In the genomic region with DNA sequence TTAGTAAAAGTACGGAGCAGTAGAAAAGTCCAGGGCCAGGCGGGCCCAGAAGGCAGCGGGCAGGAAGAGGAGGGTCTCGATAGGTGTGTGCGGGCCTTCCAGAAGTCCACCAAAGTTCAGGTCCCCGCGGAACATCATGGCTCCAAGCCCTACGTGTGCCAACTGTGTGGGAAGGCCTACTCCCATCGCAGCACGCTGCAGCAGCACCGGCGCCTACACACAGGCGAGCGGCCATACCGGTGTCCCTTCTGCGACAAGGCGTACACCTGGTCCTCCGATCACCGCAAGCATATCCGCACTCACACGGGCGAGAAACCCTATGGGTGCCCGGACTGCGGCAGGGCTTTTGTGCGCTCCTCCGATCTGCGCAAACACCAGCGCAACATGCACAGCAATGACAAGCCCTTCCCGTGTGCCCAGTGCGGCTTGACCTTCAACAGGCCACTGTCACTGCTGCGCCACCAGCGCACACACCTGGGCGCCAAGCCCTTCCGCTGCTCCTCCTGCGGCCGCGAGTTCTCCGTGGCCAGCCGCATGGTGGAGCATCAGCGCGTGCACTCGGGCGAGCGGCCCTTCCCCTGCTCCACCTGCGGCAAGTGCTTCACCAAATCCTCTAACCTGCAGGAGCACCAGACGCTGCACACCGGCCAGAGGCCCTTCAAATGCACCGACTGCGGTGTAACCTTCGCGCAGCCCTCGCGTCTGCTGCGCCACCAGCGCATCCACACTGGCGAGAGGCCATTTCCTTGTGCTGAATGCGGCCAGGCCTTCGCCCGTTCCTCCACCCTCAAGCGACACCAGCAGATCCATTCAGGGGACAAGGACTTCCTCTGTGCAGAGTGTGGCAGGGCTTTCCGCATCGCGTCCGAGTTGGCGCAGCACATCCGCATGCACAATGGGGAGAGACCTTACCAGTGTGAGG, we compare ENCODE assay signal across 8 mouse cellular contexts. TPM values are rescaled to one million over a fixed set of nuclear protein-coding genes. Genes with fewer than 3 reads are reported as not detected.
DNase-seq lines count a peak whose midpoint lies in the region; ATAC-seq lines count a peak whose summit lies in the region.

No protein-coding gene starts in this region.

- 10% methylated on average over 66 of the region's 66 CpGs for WGBS in heart, embryonic 15.5 days
- 7% methylated on average over 66 of the region's 66 CpGs for WGBS in forebrain, embryonic 13.5 days
- WGBS in limb, embryonic 10.5 days = 10% methylated on average over 66 of the region's 66 CpGs

- intact Hi-C loops in heart, postnatal 36 days (cut with DNase I) = no loop called here

- peaks cover 41% of the 10 kb centered on the region for H3K27me3 ChIP-seq in heart, embryonic 15.5 days
- H3K27me3 ChIP-seq in forebrain, embryonic 13.5 days = peaks cover 40% of the 10 kb centered on the region
- H3K27me3 ChIP-seq in limb, embryonic 10.5 days (ENCODE audit: low read depth, poor library complexity, severe bottlenecking) = peaks cover 52% of the 10 kb centered on the region

- H3K4me3 ChIP-seq in heart, embryonic 15.5 days = peak overlapping the region; percentile 43
- peak overlapping the region; percentile 41 for H3K4me3 ChIP-seq in forebrain, embryonic 13.5 days
- peak overlapping the region; percentile 48 for H3K4me3 ChIP-seq in limb, embryonic 10.5 days

- H3K9ac ChIP-seq in heart, embryonic 15.5 days = no peak overlapping the region
- peak overlapping the region; percentile 47 for H3K9ac ChIP-seq in forebrain, embryonic 13.5 days

- no peaks in the 10 kb centered on the region for H3K9me3 ChIP-seq in heart, embryonic 15.5 days (replicated peaks)
- H3K9me3 ChIP-seq in forebrain, embryonic 13.5 days (replicated peaks) = no peaks in the 10 kb centered on the region
- no peaks in the 10 kb centered on the region for H3K9me3 ChIP-seq in limb, embryonic 10.5 days (replicated peaks)

- DNase-seq in heart, postnatal 36 days = no peak
- DNase-seq in Muller cell, postnatal 12 days (ENCODE audit: inconsistent ontology term) = peak; percentile 8
- DNase-seq in limb, embryonic 10.5 days (ENCODE audit: low spot score) = peak; percentile 60
- peak; percentile 27 to 54 for DNase-seq in right cerebral cortex, adult 2 months (ENCODE audit: low spot score in 2 of 2)
- no peak for DNase-seq in gastrocnemius, postnatal 4 days (ENCODE audit: low spot score in 2 of 2)
- DNase-seq in c-Kit-positive CD71-positive TER-119-positive erythroid progenitor cells, embryonic 14.5 days (ENCODE audit: low spot score) = no peak

- H3K4me2 ChIP-seq in heart, embryonic 15.5 days = peak overlapping the region; percentile 68
- peak overlapping the region; percentile 74 for H3K4me2 ChIP-seq in forebrain, embryonic 13.5 days

- peaks cover 10% of the 10 kb centered on the region for H3K4me1 ChIP-seq in heart, embryonic 15.5 days (replicated peaks)
- H3K4me1 ChIP-seq in forebrain, embryonic 13.5 days = peaks cover 12% of the 10 kb centered on the region
- H3K4me1 ChIP-seq in limb, embryonic 10.5 days = peaks cover 28% of the 10 kb centered on the region

- no peak for ATAC-seq in heart, embryonic 15.5 days (replicated peaks; ENCODE audit: insufficient number of reproducible peaks, insufficient read depth, low FRiP score, low read depth)
- ATAC-seq in forebrain, embryonic 13.5 days = peak; percentile 51

- H3K27ac ChIP-seq in heart, embryonic 15.5 days = no peak overlapping the region
- no peak overlapping the region for H3K27ac ChIP-seq in forebrain, embryonic 13.5 days
- H3K27ac ChIP-seq in limb, embryonic 10.5 days = 0 out of 2 replicates have a peak overlapping the region, but pooled peaks have one; percentile 19

- no peaks in the 10 kb centered on the region for H3K36me3 ChIP-seq in heart, embryonic 15.5 days
- H3K36me3 ChIP-seq in forebrain, embryonic 13.5 days (ENCODE audit: poor library complexity, severe bottlenecking) = no peaks in the 10 kb centered on the region
- H3K36me3 ChIP-seq in limb, embryonic 10.5 days = no peaks in the 10 kb centered on the region

RNA-seq across cellular contexts. Expression of a gene that starts 3.9 kb away (rescaled TPM):
- 0.16 and 1.1 TPM in 2 replicates for polyA plus RNA-seq in heart, embryonic 15.5 days (2015; fragmentation: Nextera tagmentation; extraction: Ambion mirVana)
- total RNA-seq in heart, postnatal 36 days (2021) = not detected
- not detected in 2 replicates for polyA plus RNA-seq in forebrain, embryonic 13.5 days (2015; fragmentation: Nextera tagmentation; extraction: Ambion mirVana)
- 0.21 TPM in 1 of 2 replicates, not detected in the other for polyA plus RNA-seq in limb, embryonic 10.5 days (2016; fragmentation: Nextera tagmentation; extraction: Ambion mirVana)
- not detected for total RNA-seq in gastrocnemius, postnatal 4 days (2021)

Comparison
In these comparisons a context has a peak if more than half of its experiments do, and no peak if none do; other contexts are left out.
1. DNase-seq: peak in Muller cell, postnatal 12 days (single experiment), limb, embryonic 10.5 days (single experiment) and right cerebral cortex, adult 2 months (2 of 2); none in heart, postnatal 36 days (0 of 2), gastrocnemius, postnatal 4 days (0 of 2) and c-Kit-positive CD71-positive TER-119-positive erythroid progenitor cells, embryonic 14.5 days (single experiment).
2. Peak in every context shown above with its lines, with median percentiles within 50 percentile points of each other: H3K4me3 ChIP-seq.